Mouse (Mus musculus): ENCODE results near the gene Fabp3. TPM values are rescaled to one million over a fixed set of nuclear protein-coding genes. Genes with fewer than 3 reads are reported as not detected.

Gene Fabp3
- polyA plus RNA-seq, 1 experiment from 2014 or later, result 5.1 TPM

DNA sequence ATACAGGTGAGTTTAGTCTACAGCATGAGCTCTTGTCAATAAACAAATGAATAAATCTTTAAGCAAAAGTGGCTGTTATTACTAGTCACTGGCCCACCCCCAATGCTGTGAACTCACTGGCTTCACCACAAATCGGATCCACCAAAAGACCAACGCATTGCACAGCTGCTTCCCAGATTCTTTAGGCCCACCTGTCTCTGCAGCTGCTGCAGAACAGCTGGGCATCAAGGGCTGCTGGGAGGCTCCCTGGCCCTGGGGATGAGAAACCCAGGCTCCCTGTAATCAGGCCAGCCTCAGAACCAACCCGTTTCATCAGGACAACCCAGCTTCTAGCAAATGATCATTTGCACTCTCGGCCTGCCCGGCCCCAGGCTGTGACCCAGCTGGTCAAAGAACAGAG is 25.5 kb upstream of the Fabp3 start:
- Histone ChIP-seq H3K4me1 (ENCODE audit: control insufficient read depth, insufficient read depth, low read length) (no peaks in the 10 kb centered on the region), H3K27me3 (ENCODE audit: control insufficient read depth, insufficient read depth, low read length) (no peaks in the 10 kb centered on the region), H3K9me3 (ENCODE audit: control insufficient read depth, low read depth, low read length) (no peaks in the 10 kb centered on the region), H3K4me3 (ENCODE audit: low read depth, low read length) (no peak overlapping the region), H3K36me3 (ENCODE audit: control insufficient read depth, insufficient read depth, low read length) (no peaks in the 10 kb centered on the region), H3K9ac (replicated peaks; ENCODE audit: low read depth, low read length) (no peak overlapping the region), H3K4me2 (replicated peaks; ENCODE audit: low read depth, low read length) (no peak overlapping the region), H3K27ac (ENCODE audit: low read length) (no peak overlapping the region)
- no peak for ATAC-seq (ENCODE audit: insufficient number of reproducible peaks, insufficient read depth, low FRiP score, low read depth)
- WGBS, result 66% methylated on average over 5 of the region's 5 CpGs

DNA sequence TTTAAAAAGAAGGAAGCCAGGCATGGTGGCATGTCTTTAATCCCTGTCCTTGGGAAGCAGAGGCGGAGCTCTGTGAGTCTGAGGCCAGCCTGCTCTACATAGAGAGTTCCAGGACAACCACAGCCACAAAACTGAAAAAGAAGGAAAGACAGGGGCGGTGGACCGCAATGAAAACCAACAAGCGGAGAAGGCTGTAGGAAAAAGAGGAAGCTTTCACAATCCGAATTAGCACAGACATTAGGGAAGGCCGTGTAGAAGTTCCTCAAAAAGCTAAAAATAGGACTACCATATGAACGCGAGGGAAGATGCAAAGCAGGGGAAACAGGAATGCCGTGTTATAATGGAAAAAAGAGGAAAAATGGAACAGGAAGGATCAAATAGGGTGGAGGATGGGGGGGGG is 24.6 kb upstream of the Fabp3 start:
- H3K27ac ChIP-seq (ENCODE audit: low read length), result no peak overlapping the region
- no peaks in the 10 kb centered on the region for H3K9me3 ChIP-seq (ENCODE audit: control insufficient read depth, low read depth, low read length)
- H3K4me2 ChIP-seq (replicated peaks; ENCODE audit: low read depth, low read length), result no peak overlapping the region
- H3K4me1 ChIP-seq (ENCODE audit: control insufficient read depth, insufficient read depth, low read length), result no peaks in the 10 kb centered on the region
- no peak overlapping the region for H3K9ac ChIP-seq (replicated peaks; ENCODE audit: low read depth, low read length)
- WGBS, result 82% methylated on average over 9 of the region's 9 CpGs
- H3K4me3 ChIP-seq (ENCODE audit: low read depth, low read length), result no peak overlapping the region
- H3K27me3 ChIP-seq (ENCODE audit: control insufficient read depth, insufficient read depth, low read length), result no peaks in the 10 kb centered on the region
- H3K36me3 ChIP-seq (ENCODE audit: control insufficient read depth, insufficient read depth, low read length), result no peaks in the 10 kb centered on the region
- no peak for ATAC-seq (ENCODE audit: insufficient number of reproducible peaks, insufficient read depth, low FRiP score, low read depth)

DNA sequence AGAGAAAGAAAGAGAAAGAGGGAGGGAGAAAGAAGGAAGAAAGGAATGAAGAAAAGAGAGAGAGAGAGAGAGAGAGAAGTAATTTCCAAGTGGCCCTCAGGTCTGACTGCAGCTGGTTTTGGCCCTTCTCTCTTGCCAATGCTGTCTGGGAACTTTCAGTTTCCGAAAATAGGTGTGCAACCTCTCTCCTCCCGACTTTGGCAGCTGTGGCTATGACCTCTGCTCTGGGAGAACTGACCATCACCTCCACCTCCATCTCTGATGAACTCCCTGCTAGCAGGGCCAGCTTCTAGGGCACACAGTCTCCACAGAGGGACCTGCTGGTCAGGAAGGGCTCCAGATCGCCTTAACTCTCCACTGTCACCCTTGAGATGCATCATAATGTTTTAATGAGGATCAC is 21.9 kb upstream of the Fabp3 start:
- Histone ChIP-seq H3K27ac (ENCODE audit: low read length) (no peak overlapping the region), H3K9me3 (ENCODE audit: control insufficient read depth, low read depth, low read length) (no peaks in the 10 kb centered on the region), H3K27me3 (ENCODE audit: control insufficient read depth, insufficient read depth, low read length) (no peaks in the 10 kb centered on the region), H3K4me2 (replicated peaks; ENCODE audit: low read depth, low read length) (no peak overlapping the region), H3K4me1 (ENCODE audit: control insufficient read depth, insufficient read depth, low read length) (no peaks in the 10 kb centered on the region), H3K4me3 (ENCODE audit: low read depth, low read length) (no peak overlapping the region), H3K36me3 (ENCODE audit: control insufficient read depth, insufficient read depth, low read length) (no peaks in the 10 kb centered on the region), H3K9ac (replicated peaks; ENCODE audit: low read depth, low read length) (no peak overlapping the region)
- 53% methylated on average over 3 of the region's 3 CpGs for WGBS
- ATAC-seq (ENCODE audit: insufficient number of reproducible peaks, insufficient read depth, low FRiP score, low read depth), result no peak

DNA sequence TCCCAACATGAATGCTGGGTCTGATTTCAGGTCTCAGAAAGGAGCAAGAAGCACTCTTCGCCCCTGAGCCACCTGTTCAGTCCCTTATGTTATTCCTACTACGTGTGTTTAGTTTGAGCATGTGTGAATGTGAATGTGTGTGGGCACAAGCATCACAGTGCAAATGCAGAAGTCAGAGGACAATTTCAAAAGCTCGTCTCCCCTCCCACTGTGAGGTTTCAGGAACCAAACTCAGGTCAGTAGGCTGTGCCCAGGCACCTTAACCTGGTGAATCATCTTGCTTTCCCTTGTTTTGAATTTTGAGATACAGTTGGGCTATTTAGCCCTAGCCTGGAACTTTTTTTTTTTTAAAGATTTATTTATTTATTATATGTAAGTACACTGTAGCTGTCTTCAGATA is 18.6 kb upstream of the Fabp3 start:
- no peaks in the 10 kb centered on the region for H3K27me3 ChIP-seq (ENCODE audit: control insufficient read depth, insufficient read depth, low read length)
- no peaks in the 10 kb centered on the region for H3K36me3 ChIP-seq (ENCODE audit: control insufficient read depth, insufficient read depth, low read length)
- H3K4me2 ChIP-seq (replicated peaks; ENCODE audit: low read depth, low read length), result no peak overlapping the region
- no peaks in the 10 kb centered on the region for H3K9me3 ChIP-seq (ENCODE audit: control insufficient read depth, low read depth, low read length)
- no peaks in the 10 kb centered on the region for H3K4me1 ChIP-seq (ENCODE audit: control insufficient read depth, insufficient read depth, low read length)
- H3K4me3 ChIP-seq (ENCODE audit: low read depth, low read length), result no peak overlapping the region
- no peak overlapping the region for H3K9ac ChIP-seq (replicated peaks; ENCODE audit: low read depth, low read length)
- 77% methylated on average over 3 of the region's 3 CpGs for WGBS
- no peak for ATAC-seq (ENCODE audit: insufficient number of reproducible peaks, insufficient read depth, low FRiP score, low read depth)
- H3K27ac ChIP-seq (ENCODE audit: low read length), result no peak overlapping the region

DNA sequence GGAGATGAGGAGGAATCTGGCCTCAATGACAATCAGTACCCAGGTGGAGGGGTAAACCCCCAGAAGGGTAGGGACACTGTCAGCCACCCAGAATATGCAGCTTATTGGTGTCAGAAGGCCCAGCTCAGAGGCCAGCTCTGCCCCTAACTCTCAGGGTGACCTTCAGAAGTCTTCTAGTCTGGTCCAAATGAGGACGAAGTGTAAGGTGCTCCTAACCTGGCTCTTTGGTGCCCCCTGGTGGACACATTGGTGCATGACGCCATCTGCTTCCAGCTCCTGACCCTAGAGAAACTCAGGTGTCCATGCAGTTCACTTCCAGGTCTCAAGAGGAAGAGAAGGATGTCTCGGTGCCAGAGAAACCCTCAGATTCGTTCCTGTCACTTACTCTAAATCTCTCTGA is 16.1 kb upstream of the Fabp3 start:
- ATAC-seq (ENCODE audit: insufficient number of reproducible peaks, insufficient read depth, low FRiP score, low read depth), result peak; percentile 35; the same call in 1 of the 2 replicates
- H3K4me1 ChIP-seq (ENCODE audit: control insufficient read depth, insufficient read depth, low read length), result 0 out of 2 replicates have a peak, but pooled peaks cover 2% of the 10 kb centered on the region
- no peak overlapping the region for H3K4me3 ChIP-seq (ENCODE audit: low read depth, low read length)
- no peak overlapping the region for H3K9ac ChIP-seq (replicated peaks; ENCODE audit: low read depth, low read length)
- no peaks in the 10 kb centered on the region for H3K27me3 ChIP-seq (ENCODE audit: control insufficient read depth, insufficient read depth, low read length)
- 2% methylated on average over 4 of the region's 4 CpGs for WGBS
- H3K36me3 ChIP-seq (ENCODE audit: control insufficient read depth, insufficient read depth, low read length), result no peaks in the 10 kb centered on the region
- no peak overlapping the region for H3K27ac ChIP-seq (ENCODE audit: low read length)
- H3K4me2 ChIP-seq (replicated peaks; ENCODE audit: low read depth, low read length), result no peak overlapping the region
- H3K9me3 ChIP-seq (ENCODE audit: control insufficient read depth, low read depth, low read length), result no peaks in the 10 kb centered on the region

DNA sequence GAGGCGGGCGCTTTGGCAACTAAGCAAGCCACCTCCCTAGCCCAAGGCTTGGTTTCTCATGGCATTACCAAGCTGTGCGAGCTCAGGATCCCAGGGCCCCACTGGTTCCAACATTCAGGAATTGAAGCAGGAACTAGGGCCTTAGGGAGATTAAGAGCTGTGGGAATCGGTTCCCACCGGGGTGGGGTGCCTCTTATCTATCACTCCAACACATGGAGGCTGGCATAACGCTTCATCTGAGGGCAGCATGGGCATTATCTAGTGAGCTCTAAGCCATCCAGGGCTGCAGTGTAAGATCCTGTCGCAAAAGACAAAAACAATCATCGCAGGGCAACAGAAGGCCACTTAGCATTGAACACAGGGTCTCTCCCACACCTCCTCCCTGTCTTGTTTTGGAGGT is 13.9 kb upstream of the Fabp3 start:
- Histone ChIP-seq H3K4me2 (replicated peaks; ENCODE audit: low read depth, low read length) (no peak overlapping the region), H3K4me3 (ENCODE audit: low read depth, low read length) (no peak overlapping the region), H3K27me3 (ENCODE audit: control insufficient read depth, insufficient read depth, low read length) (no peaks in the 10 kb centered on the region), H3K9me3 (ENCODE audit: control insufficient read depth, low read depth, low read length) (no peaks in the 10 kb centered on the region), H3K9ac (replicated peaks; ENCODE audit: low read depth, low read length) (no peak overlapping the region), H3K27ac (ENCODE audit: low read length) (no peak overlapping the region), H3K36me3 (ENCODE audit: control insufficient read depth, insufficient read depth, low read length) (no peaks in the 10 kb centered on the region), H3K4me1 (ENCODE audit: control insufficient read depth, insufficient read depth, low read length) (0 out of 2 replicates have a peak, but pooled peaks cover 2% of the 10 kb centered on the region)
- no peak for ATAC-seq (ENCODE audit: insufficient number of reproducible peaks, insufficient read depth, low FRiP score, low read depth)
- 85% methylated on average over 8 of the region's 8 CpGs for WGBS

DNA sequence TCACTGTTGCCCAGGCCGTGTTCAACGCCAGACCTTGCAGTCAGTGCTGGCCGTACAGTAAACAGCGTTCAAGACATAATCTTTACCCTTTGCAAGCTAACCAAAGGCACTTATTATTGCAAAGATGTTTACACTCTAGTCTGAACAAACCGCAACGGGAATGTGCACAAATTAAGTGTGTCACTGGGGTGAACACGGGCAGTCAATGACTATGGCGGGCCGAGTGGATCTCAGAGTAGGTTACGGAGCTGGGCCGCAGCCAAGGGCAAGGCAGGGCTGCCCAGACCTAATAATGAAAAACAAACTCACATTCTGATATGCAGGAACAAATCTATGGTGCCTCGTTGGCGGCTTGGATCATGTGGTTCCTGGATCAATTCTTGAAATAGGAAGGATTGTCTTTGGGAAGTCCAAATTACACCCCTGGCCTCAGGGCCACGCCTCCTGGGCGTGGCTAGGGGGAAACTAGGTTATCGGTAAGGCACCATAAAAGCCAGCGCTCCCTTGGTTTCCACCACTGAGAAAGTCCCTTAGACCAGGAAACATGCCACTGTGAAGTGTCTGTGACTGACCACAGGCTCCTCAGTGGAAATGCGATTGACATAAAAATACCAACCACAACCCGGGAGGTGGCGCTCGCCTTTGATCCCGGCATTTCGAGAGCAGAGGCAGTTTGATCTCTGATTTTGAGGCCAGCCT is 13.2 kb upstream of the Fabp3 start:
- 0 out of 2 replicates have a peak, but pooled peaks cover 2% of the 10 kb centered on the region for H3K4me1 ChIP-seq (ENCODE audit: control insufficient read depth, insufficient read depth, low read length)
- no peak overlapping the region for H3K4me3 ChIP-seq (ENCODE audit: low read depth, low read length)
- no peak overlapping the region for H3K27ac ChIP-seq (ENCODE audit: low read length)
- H3K36me3 ChIP-seq (ENCODE audit: control insufficient read depth, insufficient read depth, low read length), result no peaks in the 10 kb centered on the region
- 50% methylated on average over 23 of the region's 23 CpGs for WGBS
- H3K27me3 ChIP-seq (ENCODE audit: control insufficient read depth, insufficient read depth, low read length), result no peaks in the 10 kb centered on the region
- no peak for ATAC-seq (ENCODE audit: insufficient number of reproducible peaks, insufficient read depth, low FRiP score, low read depth)
- H3K9me3 ChIP-seq (ENCODE audit: control insufficient read depth, low read depth, low read length), result no peaks in the 10 kb centered on the region
- no peak overlapping the region for H3K4me2 ChIP-seq (replicated peaks; ENCODE audit: low read depth, low read length)
- no peak overlapping the region for H3K9ac ChIP-seq (replicated peaks; ENCODE audit: low read depth, low read length)

DNA sequence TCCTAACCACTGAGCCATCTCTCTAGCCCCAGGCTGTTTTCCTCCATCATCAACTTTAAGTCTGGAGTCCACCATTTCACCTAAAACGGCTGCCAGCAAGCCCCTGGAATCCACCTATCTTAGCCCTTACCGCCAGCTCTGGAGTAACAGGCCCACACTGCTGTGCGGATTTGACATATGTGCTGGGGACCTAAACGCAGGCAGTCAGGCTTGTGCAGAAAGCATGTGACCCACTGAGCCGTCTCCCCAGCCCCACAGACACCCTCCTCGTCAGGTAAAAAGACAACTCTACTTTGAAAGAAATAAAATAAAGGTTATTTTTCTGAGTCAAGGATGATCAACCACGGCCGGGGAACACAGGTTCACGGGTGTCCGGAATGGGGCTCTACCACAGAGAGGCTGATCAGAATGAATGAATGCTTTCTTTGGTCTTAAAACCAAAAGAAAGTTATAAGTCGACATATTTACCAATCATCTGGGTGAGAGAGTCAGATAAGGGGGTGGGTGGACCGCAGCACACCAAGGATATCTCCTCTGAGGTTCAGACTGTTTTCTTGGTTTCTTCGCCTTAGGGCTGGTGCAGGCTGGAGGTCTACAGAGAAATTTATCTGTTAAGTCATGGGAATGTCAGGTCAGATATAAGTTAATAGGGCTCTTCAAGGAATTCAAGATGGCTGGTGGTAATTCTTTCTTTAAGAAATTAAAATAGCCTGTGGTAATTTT is 12.0 kb upstream of the Fabp3 start:
- H3K4me3 ChIP-seq (ENCODE audit: low read depth, low read length), result no peak overlapping the region
- H3K4me1 ChIP-seq (ENCODE audit: control insufficient read depth, insufficient read depth, low read length), result 0 out of 2 replicates have a peak, but pooled peaks cover 2% of the 10 kb centered on the region
- ATAC-seq (ENCODE audit: insufficient number of reproducible peaks, insufficient read depth, low FRiP score, low read depth), result no peak
- H3K4me2 ChIP-seq (replicated peaks; ENCODE audit: low read depth, low read length), result no peak overlapping the region
- no peaks in the 10 kb centered on the region for H3K36me3 ChIP-seq (ENCODE audit: control insufficient read depth, insufficient read depth, low read length)
- no peaks in the 10 kb centered on the region for H3K27me3 ChIP-seq (ENCODE audit: control insufficient read depth, insufficient read depth, low read length)
- 80% methylated on average over 13 of the region's 13 CpGs for WGBS
- no peak overlapping the region for H3K27ac ChIP-seq (ENCODE audit: low read length)
- no peak overlapping the region for H3K9ac ChIP-seq (replicated peaks; ENCODE audit: low read depth, low read length)
- H3K9me3 ChIP-seq (ENCODE audit: control insufficient read depth, low read depth, low read length), result no peaks in the 10 kb centered on the region
